Comparison of ENCODE assay signal across 15 mouse cellular contexts in genomic region chr7:112289990-112290389, GRCm38 (mm10).
DNase-seq lines count a peak whose midpoint lies in the region; ATAC-seq and TF ChIP-seq lines count a peak whose summit lies in the region.
"Had no signal": no experiment of that assay in that cellular context is flagged by ENCODE, and none has a peak within 500 bp of the region (broad histone marks: within the 10 kb centered on the region; RNA-seq: fewer than 3 reads in every experiment).

No protein-coding gene starts in this region.

- no peak overlapping the region for H3K9ac ChIP-seq in lung, embryonic 15.5 days
- H3K9ac ChIP-seq in midbrain, embryonic 14.5 days (replicated peaks; ENCODE audit: low read length): no peak overlapping the region
- H3K9ac ChIP-seq: liver, embryonic 13.5 days; midbrain, embryonic 13.5 days; neural tube, embryonic 15.5 days; stomach, embryonic 15.5 days had no signal

- H3K9me3 ChIP-seq in heart, embryonic 10.5 days: no peaks in the 10 kb centered on the region
- no peaks in the 10 kb centered on the region for H3K9me3 ChIP-seq in lung, embryonic 15.5 days
- H3K9me3 ChIP-seq in midbrain, embryonic 14.5 days (ENCODE audit: control insufficient read depth, low read length): no peaks in the 10 kb centered on the region
- H3K9me3 ChIP-seq: liver, embryonic 13.5 days; midbrain, embryonic 13.5 days; neural tube, embryonic 15.5 days; stomach, embryonic 15.5 days had no signal

- peak; percentile 97 for DNase-seq in Patski (ENCODE audit: low read depth, low spot score)
- no peak for DNase-seq in heart, embryonic 10.5 days (ENCODE audit: low spot score)
- DNase-seq in midbrain, embryonic 14.5 days: no peak
- DNase-seq in embryo, embryonic 10.5 days (ENCODE audit: low spot score): no peak
- DNase-seq in urinary bladder, adult 2 months (ENCODE audit: low spot score): no peak
- no peak for DNase-seq in embryo, embryonic 10 days (ENCODE audit: low spot score)
- DNase-seq: kidney, adult 11 months; liver, embryonic 13.5 days; right cerebral cortex, postnatal 4 days had no signal

- in situ Hi-C loops in Patski (cut with MboI; ENCODE audit: low pct_unique_long_range_greater_than_20kb): no loop called here

- H3K36me3 ChIP-seq in C2C12 (ENCODE audit: control insufficient read depth, insufficient read depth): peaks cover 20% of the 10 kb centered on the region
- peaks cover 25% of the 10 kb centered on the region for H3K36me3 ChIP-seq in heart, embryonic 10.5 days
- H3K36me3 ChIP-seq in lung, embryonic 15.5 days: no peaks in the 10 kb centered on the region
- no peaks in the 10 kb centered on the region for H3K36me3 ChIP-seq in midbrain, embryonic 14.5 days (ENCODE audit: control insufficient read depth, insufficient read depth, low read length)
- H3K36me3 ChIP-seq: liver, embryonic 13.5 days; midbrain, embryonic 13.5 days; neural tube, embryonic 15.5 days; stomach, embryonic 15.5 days had no signal

- peaks cover 82% of the 10 kb centered on the region for H3K4me1 ChIP-seq in heart, embryonic 10.5 days
- peaks cover 35% of the 10 kb centered on the region for H3K4me1 ChIP-seq in lung, embryonic 15.5 days
- H3K4me1 ChIP-seq in midbrain, embryonic 14.5 days (ENCODE audit: control insufficient read depth, insufficient read depth, low read length): no peaks in the 10 kb centered on the region
- H3K4me1 ChIP-seq: liver, embryonic 13.5 days; neural tube, embryonic 15.5 days had no signal

- H3K4me3 ChIP-seq in C2C12 (ENCODE audit: insufficient read depth, poor library complexity, severe bottlenecking): no peak overlapping the region
- no peak overlapping the region for H3K4me3 ChIP-seq in heart, embryonic 10.5 days
- no peak overlapping the region for H3K4me3 ChIP-seq in lung, embryonic 15.5 days
- H3K4me3 ChIP-seq in midbrain, embryonic 14.5 days (replicated peaks; ENCODE audit: low read depth, low read length): no peak overlapping the region
- H3K4me3 ChIP-seq: liver, embryonic 13.5 days; midbrain, embryonic 13.5 days; neural tube, embryonic 15.5 days; stomach, embryonic 15.5 days had no signal

- peak; percentile 86 for ATAC-seq in Patski
- ATAC-seq in lung, embryonic 15.5 days (ENCODE audit: borderline replicate concordance, extremely low read depth, low FRiP score, low TSS enrichment): no peak
- ATAC-seq in midbrain, embryonic 14.5 days (ENCODE audit: low FRiP score, low TSS enrichment): no peak
- ATAC-seq: forebrain, embryonic 14.5 days; midbrain, embryonic 13.5 days had no signal

- TF ChIP-seq CTCF in C2C12 (IDR thresholded peaks at IDR 0.05; ENCODE audit: control insufficient read depth, insufficient read depth, insufficient read length) (no peak), Patski (IDR thresholded peaks at IDR 0.05) (no peak)

- H3ac ChIP-seq in C2C12 (ENCODE audit: control insufficient read depth, insufficient read length, low read depth): no peak overlapping the region

- POLR2A ChIA-PET in Patski (lab: Charles Lee): interaction anchor here (0.6 to 1.0 kb wide), 4 partner anchors 9 to 21 kb away, joined by 3 to 4 read pairs (median 4); no protein-coding TSS in a partner anchor

- H3K79me2 ChIP-seq in C2C12 (ENCODE audit: control insufficient read depth, insufficient read depth): peaks cover 93% of the 10 kb centered on the region

- H3K4me2 ChIP-seq in lung, embryonic 15.5 days: no peak overlapping the region
- no peak overlapping the region for H3K4me2 ChIP-seq in midbrain, embryonic 14.5 days (ENCODE audit: low read length)
- H3K4me2 ChIP-seq: liver, embryonic 13.5 days; midbrain, embryonic 13.5 days; neural tube, embryonic 15.5 days; stomach, embryonic 15.5 days had no signal

- peaks cover 54% of the 10 kb centered on the region for H3K79me3 ChIP-seq in C2C12 (ENCODE audit: low read depth)

- H3K27ac ChIP-seq in heart, embryonic 10.5 days: peak overlapping the region; percentile 84
- H3K27ac ChIP-seq in lung, embryonic 15.5 days: peak overlapping the region; percentile 85
- H3K27ac ChIP-seq in midbrain, embryonic 14.5 days (replicated peaks; ENCODE audit: low read depth, low read length): no peak overlapping the region
- H3K27ac ChIP-seq: liver, embryonic 13.5 days; midbrain, embryonic 13.5 days; neural tube, embryonic 15.5 days had no signal

- CTCF ChIA-PET in Patski (lab: Charles Lee): interaction anchor here (3.0 kb wide), 1 partner anchor 18 kb away, joined by 9 read pairs; no protein-coding TSS in a partner anchor

- H3K27me3 ChIP-seq in C2C12 (ENCODE audit: control insufficient read depth, insufficient read depth, insufficient read length) (no peaks in the 10 kb centered on the region), Patski (no peaks in the 10 kb centered on the region)
- no peaks in the 10 kb centered on the region for H3K27me3 ChIP-seq in heart, embryonic 10.5 days (ENCODE audit: insufficient read depth, poor library complexity, severe bottlenecking)
- no peaks in the 10 kb centered on the region for H3K27me3 ChIP-seq in lung, embryonic 15.5 days
- no peaks in the 10 kb centered on the region for H3K27me3 ChIP-seq in midbrain, embryonic 14.5 days (ENCODE audit: control insufficient read depth, insufficient read depth, low read length)
- H3K27me3 ChIP-seq: liver, embryonic 13.5 days; midbrain, embryonic 13.5 days; neural tube, embryonic 15.5 days; stomach, embryonic 15.5 days had no signal

- WGBS in heart, embryonic 10.5 days: 23% methylated on average over 4 of the region's 4 CpGs
- 29% methylated on average over 4 of the region's 4 CpGs for WGBS in lung, embryonic 15.5 days
- WGBS in midbrain, embryonic 14.5 days: 34% methylated on average over 4 of the region's 4 CpGs

TF ChIP-seq in C2C12, 6 proteins besides CTCF, POLR2A, EP300 and RAD21:
- TF ChIP-seq CEBPB (IDR thresholded peaks at IDR 0.05; ENCODE audit: low read depth) (peak; percentile 90), USF1 (IDR thresholded peaks at IDR 0.05; ENCODE audit: low read depth) (no peak), FOSL1 (IDR thresholded peaks at IDR 0.05; ENCODE audit: insufficient read depth, low read length, poor library complexity, severe bottlenecking) (no peak), MYOG (IDR thresholded peaks at IDR 0.05; ENCODE audit: control insufficient read depth, extremely low read depth, insufficient read length) (no peak), MYOD1 (IDR thresholded peaks at IDR 0.05; ENCODE audit: control insufficient read depth, insufficient read length, low read depth) (no peak), MAX (IDR thresholded peaks at IDR 0.05) (peak; percentile 13)
